Mouse (Mus musculus): ENCODE data around the gene 4930524J08Rik. TPM values are rescaled to one million over a fixed set of nuclear protein-coding genes. Genes with fewer than 3 reads are reported as not detected.

Gene 4930524J08Rik
- polyA plus RNA-seq, 1 experiment from 2014 or later, result 3.1 TPM

DNA sequence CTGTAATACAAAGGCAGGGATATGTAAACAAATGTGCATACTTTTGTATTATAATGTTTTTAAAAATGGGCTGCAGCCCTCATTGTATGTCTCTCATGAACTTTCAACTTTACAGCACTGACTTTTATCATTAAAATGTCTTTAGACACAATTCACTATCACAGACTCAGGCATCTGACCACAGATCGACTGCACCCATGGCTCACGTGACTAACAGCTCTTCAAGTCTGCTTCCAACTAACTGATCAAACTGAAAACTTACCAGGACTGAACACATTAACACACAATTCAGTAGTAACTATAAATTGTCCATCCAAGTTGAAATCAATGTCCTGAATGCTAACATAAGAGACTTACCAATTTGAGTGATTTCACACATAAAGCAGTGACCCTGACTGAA, 18.9 kb upstream of the 4930524J08Rik start:
- no peak overlapping the region for H3K4me3 ChIP-seq (replicated peaks; ENCODE audit: low read length)
- peaks cover 30% of the 10 kb centered on the region for H3K36me3 ChIP-seq (ENCODE audit: control insufficient read depth, insufficient read depth)
- ATAC-seq, result no peak
- no peaks in the 10 kb centered on the region for H3K9me3 ChIP-seq (ENCODE audit: control insufficient read depth, low read length)
- WGBS, result 90% methylated on average over 2 of the region's 2 CpGs
- H3K27me3 ChIP-seq (replicated peaks; ENCODE audit: control insufficient read depth, insufficient read depth, low read length), result no peaks in the 10 kb centered on the region
- H3K4me2 ChIP-seq (ENCODE audit: low read length), result no peak overlapping the region
- no peak overlapping the region for H3K9ac ChIP-seq (replicated peaks; ENCODE audit: low read depth, low read length)
- H3K27ac ChIP-seq (ENCODE audit: low read length), result no peak overlapping the region
- no peaks in the 10 kb centered on the region for H3K4me1 ChIP-seq (replicated peaks; ENCODE audit: control insufficient read depth, insufficient read depth, low read length)

DNA sequence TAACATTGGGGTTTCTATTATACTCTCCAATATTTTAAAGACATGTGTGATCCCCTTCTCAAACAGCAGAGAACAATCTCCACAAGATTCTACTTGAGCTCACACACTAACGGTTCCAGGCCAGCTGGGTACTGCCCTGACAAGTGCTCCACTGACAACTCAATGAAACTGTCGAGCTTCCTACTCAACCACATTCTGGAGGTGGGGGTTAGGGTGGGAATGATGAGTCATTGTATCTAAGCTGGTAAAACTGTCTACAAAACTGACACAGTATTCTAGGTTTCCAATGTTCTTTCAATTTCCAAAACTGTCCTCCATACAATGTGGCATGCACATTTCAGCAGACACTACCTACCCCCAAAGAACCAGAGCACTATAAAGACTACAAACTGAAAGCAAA, 4.9 kb upstream of the 4930524J08Rik start:
- H3K4me3 ChIP-seq (replicated peaks; ENCODE audit: low read length), result no peak overlapping the region
- no peak for ATAC-seq

GRCm38 (mm10) chr5:99975061-99975460, 3.8 kb upstream of the 4930524J08Rik start:
- no peak overlapping the region for H3K4me3 ChIP-seq (replicated peaks; ENCODE audit: low read length)
- H3K4me2 ChIP-seq (ENCODE audit: low read length), result peak overlapping the region; percentile 35
- WGBS, result 36% methylated on average over 4 of the region's 4 CpGs
- no peak overlapping the region for H3K27ac ChIP-seq (ENCODE audit: low read length)
- ATAC-seq, result no peak
- H3K9ac ChIP-seq (replicated peaks; ENCODE audit: low read depth, low read length), result no peak overlapping the region
- H3K4me1 ChIP-seq (replicated peaks; ENCODE audit: control insufficient read depth, insufficient read depth, low read length), result peaks cover 31% of the 10 kb centered on the region
- no peaks in the 10 kb centered on the region for H3K9me3 ChIP-seq (ENCODE audit: control insufficient read depth, low read length)
- no peaks in the 10 kb centered on the region for H3K27me3 ChIP-seq (replicated peaks; ENCODE audit: control insufficient read depth, insufficient read depth, low read length)
- peaks cover 4% of the 10 kb centered on the region; the same call in 1 of the 2 replicates for H3K36me3 ChIP-seq (ENCODE audit: control insufficient read depth, insufficient read depth)

More for the DNA sequence above, 4.9 kb upstream of the 4930524J08Rik start:
- 17% methylated on average over 2 of the region's 2 CpGs for WGBS
- Histone ChIP-seq H3K4me1 (replicated peaks; ENCODE audit: control insufficient read depth, insufficient read depth, low read length) (peaks cover 29% of the 10 kb centered on the region), H3K27me3 (replicated peaks; ENCODE audit: control insufficient read depth, insufficient read depth, low read length) (no peaks in the 10 kb centered on the region), H3K9me3 (ENCODE audit: control insufficient read depth, low read length) (no peaks in the 10 kb centered on the region), H3K36me3 (ENCODE audit: control insufficient read depth, insufficient read depth) (peaks cover 6% of the 10 kb centered on the region; the same call in 1 of the 2 replicates), H3K4me2 (ENCODE audit: low read length) (no peak overlapping the region), H3K27ac (ENCODE audit: low read length) (no peak overlapping the region), H3K9ac (replicated peaks; ENCODE audit: low read depth, low read length) (no peak overlapping the region)

- Histone ChIP-seq H3K4me1 (replicated peaks; ENCODE audit: control insufficient read depth, insufficient read depth, low read length) (peaks cover 31% of the 10 kb centered on the region), H3K9ac (replicated peaks; ENCODE audit: low read depth, low read length) (no peak overlapping the region), H3K27ac (ENCODE audit: low read length) (no peak overlapping the region), H3K36me3 (ENCODE audit: control insufficient read depth, insufficient read depth) (peaks cover 2% of the 10 kb centered on the region; the same call in 1 of the 2 replicates), H3K4me2 (ENCODE audit: low read length) (peak overlapping the region; percentile 56), H3K4me3 (replicated peaks; ENCODE audit: low read length) (peak overlapping the region; percentile 30), H3K27me3 (replicated peaks; ENCODE audit: control insufficient read depth, insufficient read depth, low read length) (no peaks in the 10 kb centered on the region), H3K9me3 (ENCODE audit: control insufficient read depth, low read length) (no peaks in the 10 kb centered on the region)
- WGBS, result 72% methylated on average over 1 of the region's 1 CpGs
- ATAC-seq, result no peak
Measured at GRCm38 (mm10) chr5:99975776-99976175, 3.1 kb upstream of the 4930524J08Rik start.

- Histone ChIP-seq H3K4me1 (replicated peaks; ENCODE audit: control insufficient read depth, insufficient read depth, low read length) (peaks cover 31% of the 10 kb centered on the region), H3K27ac (ENCODE audit: low read length) (no peak overlapping the region), H3K9me3 (ENCODE audit: control insufficient read depth, low read length) (no peaks in the 10 kb centered on the region), H3K36me3 (ENCODE audit: control insufficient read depth, insufficient read depth) (no peaks in the 10 kb centered on the region), H3K27me3 (replicated peaks; ENCODE audit: control insufficient read depth, insufficient read depth, low read length) (no peaks in the 10 kb centered on the region), H3K4me3 (replicated peaks; ENCODE audit: low read length) (peak overlapping the region; percentile 69), H3K4me2 (ENCODE audit: low read length) (peak overlapping the region; percentile 78), H3K9ac (replicated peaks; ENCODE audit: low read depth, low read length) (peak overlapping the region; percentile 15; the same call in 1 of the 2 replicates)
- ATAC-seq, result no peak
- 2% methylated on average over 8 of the region's 8 CpGs for WGBS
Measured at GRCm38 (mm10) chr5:99976334-99976955, 2.4 kb upstream of the 4930524J08Rik start.

DNA sequence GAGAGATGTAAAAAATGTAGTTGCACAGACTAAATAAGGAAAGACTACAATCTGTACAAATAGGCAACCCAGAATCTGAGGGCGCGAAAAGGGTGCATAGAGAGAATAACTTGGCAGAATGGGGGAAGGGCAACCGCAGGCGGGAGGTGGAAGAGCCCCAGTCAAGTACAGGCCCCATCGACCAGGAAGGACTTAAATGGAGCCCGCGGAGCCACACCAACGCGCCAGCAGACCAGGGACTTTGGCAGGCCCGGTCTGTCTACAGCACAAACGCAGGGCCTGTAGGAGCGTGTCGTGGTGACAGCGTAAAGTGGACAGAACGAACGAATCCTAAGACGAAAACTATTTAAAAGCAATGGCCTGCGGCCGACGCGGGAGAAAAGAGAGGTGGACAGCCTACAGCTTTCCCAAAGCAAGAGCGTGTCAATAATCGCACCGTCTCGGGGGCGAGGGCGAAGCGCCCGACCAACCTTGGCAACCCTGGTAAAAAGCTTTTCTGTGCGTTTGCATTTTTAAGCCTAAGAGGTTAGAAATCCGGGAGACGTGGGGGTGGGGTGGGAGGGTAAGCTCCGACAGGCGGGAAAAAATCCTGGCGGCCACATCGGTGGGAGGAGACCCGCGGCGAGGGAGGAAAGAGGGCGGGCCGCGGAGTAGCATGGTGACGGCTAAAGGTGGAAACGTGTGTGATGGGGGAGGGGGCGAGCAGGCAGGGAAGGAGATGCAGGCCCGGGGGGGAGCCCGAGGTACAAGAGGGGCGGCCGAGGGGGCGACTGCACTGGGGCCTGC, 1.2 kb upstream of the 4930524J08Rik start:
- ATAC-seq, result peak; percentile 43
- H3K9ac ChIP-seq (replicated peaks; ENCODE audit: low read depth, low read length), result peak overlapping the region; percentile 96
- WGBS, result under 1% methylated on average over 43 of the region's 50 CpGs
- peak overlapping the region; percentile 78 for H3K4me2 ChIP-seq (ENCODE audit: low read length)
- H3K27me3 ChIP-seq (replicated peaks; ENCODE audit: control insufficient read depth, insufficient read depth, low read length), result no peaks in the 10 kb centered on the region
- H3K4me3 ChIP-seq (replicated peaks; ENCODE audit: low read length), result peak overlapping the region; percentile 69
- H3K36me3 ChIP-seq (ENCODE audit: control insufficient read depth, insufficient read depth), result no peaks in the 10 kb centered on the region
- peaks cover 30% of the 10 kb centered on the region for H3K4me1 ChIP-seq (replicated peaks; ENCODE audit: control insufficient read depth, insufficient read depth, low read length)
- no peaks in the 10 kb centered on the region for H3K9me3 ChIP-seq (ENCODE audit: control insufficient read depth, low read length)
- peak overlapping the region; percentile 99 for H3K27ac ChIP-seq (ENCODE audit: low read length)

DNA sequence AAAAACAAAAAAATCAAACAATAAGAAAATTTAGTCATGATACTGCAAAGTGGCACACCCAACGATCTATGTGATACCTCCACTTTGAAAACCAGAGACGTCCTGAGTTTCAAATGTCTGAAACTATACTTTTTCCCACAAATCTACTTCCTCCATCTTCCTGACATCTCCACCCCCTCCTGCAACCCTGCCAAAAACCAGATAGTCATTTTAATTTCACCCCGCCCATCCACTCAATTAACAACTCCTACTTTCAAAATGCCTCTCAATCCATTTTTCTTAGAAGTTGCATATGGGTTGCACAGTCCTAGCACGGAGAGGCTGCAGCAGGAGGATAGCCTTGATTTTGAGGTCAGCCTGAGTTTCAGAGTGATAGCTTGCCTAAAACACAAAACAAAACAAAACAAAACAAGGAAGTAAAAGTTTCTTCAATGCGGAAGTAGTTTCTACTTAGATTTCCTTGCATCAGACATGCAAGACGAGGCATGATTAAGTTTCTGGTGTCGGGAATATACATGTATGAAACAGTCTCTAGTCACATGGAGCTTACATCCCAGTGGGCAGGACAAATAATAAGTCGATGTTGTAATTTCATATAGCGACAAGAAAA, 4.7 kb downstream of the 4930524J08Rik start:
- no peak for ATAC-seq
- 93% methylated on average over 9 of the region's 9 CpGs for WGBS

DNA sequence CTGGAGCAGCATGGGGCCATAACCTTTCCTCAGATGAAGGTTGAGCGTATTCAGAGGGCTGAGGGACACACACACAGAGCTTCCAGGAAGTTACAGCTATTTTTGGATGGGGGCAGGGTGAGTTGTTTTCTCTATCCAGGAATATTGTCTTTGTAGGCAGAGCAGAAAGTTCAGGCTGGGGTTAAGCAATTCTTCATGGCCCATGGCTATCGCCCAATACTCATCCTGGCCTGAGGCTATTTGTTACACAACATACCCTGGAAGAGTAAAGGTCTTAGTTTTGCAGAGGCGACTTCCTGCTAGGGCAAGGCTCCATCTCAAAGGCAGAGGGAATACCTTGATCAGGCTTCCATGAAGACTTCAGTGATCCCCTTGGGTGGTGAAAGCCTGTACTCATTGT, 15.3 kb downstream of the 4930524J08Rik start:
- WGBS, result 89% methylated on average over 3 of the region's 3 CpGs
- H3K27ac ChIP-seq (ENCODE audit: low read length), result no peak overlapping the region
- no peak overlapping the region for H3K9ac ChIP-seq (replicated peaks; ENCODE audit: low read depth, low read length)
- H3K4me2 ChIP-seq (ENCODE audit: low read length), result no peak overlapping the region
- no peaks in the 10 kb centered on the region for H3K27me3 ChIP-seq (replicated peaks; ENCODE audit: control insufficient read depth, insufficient read depth, low read length)
- no peaks in the 10 kb centered on the region for H3K9me3 ChIP-seq (ENCODE audit: control insufficient read depth, low read length)
- H3K36me3 ChIP-seq (ENCODE audit: control insufficient read depth, insufficient read depth), result no peaks in the 10 kb centered on the region
- no peak for ATAC-seq
- no peak overlapping the region for H3K4me3 ChIP-seq (replicated peaks; ENCODE audit: low read length)
- no peaks in the 10 kb centered on the region for H3K4me1 ChIP-seq (replicated peaks; ENCODE audit: control insufficient read depth, insufficient read depth, low read length)

More for the DNA sequence above, 4.7 kb downstream of the 4930524J08Rik start:
- Histone ChIP-seq H3K27ac (ENCODE audit: low read length) (no peak overlapping the region), H3K36me3 (ENCODE audit: control insufficient read depth, insufficient read depth) (no peaks in the 10 kb centered on the region), H3K4me1 (replicated peaks; ENCODE audit: control insufficient read depth, insufficient read depth, low read length) (peaks cover 4% of the 10 kb centered on the region), H3K9ac (replicated peaks; ENCODE audit: low read depth, low read length) (no peak overlapping the region), H3K27me3 (replicated peaks; ENCODE audit: control insufficient read depth, insufficient read depth, low read length) (no peaks in the 10 kb centered on the region), H3K4me2 (ENCODE audit: low read length) (no peak overlapping the region), H3K4me3 (replicated peaks; ENCODE audit: low read length) (no peak overlapping the region), H3K9me3 (ENCODE audit: control insufficient read depth, low read length) (no peaks in the 10 kb centered on the region)

DNA sequence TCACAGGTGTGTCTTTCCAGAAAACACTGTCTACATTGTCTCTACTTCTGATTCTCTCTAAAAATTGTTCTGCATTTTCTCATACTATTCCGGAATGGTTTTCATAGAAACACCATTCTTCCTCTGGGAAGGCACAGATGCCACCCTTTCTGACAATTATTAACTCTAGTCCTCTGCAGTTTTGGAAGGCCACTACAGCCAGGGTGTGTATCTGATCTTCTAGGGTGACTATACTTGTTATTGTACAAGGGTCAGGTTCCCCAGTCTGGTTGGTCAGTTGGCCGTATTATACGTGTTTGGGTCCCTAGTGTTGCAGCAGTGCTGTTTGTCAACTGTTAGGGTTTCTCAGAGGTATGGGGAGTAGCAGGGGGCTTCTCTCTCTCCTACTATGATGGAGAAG, 15.8 kb downstream of the 4930524J08Rik start:
- Histone ChIP-seq H3K9ac (replicated peaks; ENCODE audit: low read depth, low read length) (no peak overlapping the region), H3K27me3 (replicated peaks; ENCODE audit: control insufficient read depth, insufficient read depth, low read length) (no peaks in the 10 kb centered on the region), H3K4me3 (replicated peaks; ENCODE audit: low read length) (no peak overlapping the region), H3K9me3 (ENCODE audit: control insufficient read depth, low read length) (no peaks in the 10 kb centered on the region), H3K36me3 (ENCODE audit: control insufficient read depth, insufficient read depth) (no peaks in the 10 kb centered on the region), H3K4me2 (ENCODE audit: low read length) (no peak overlapping the region), H3K4me1 (replicated peaks; ENCODE audit: control insufficient read depth, insufficient read depth, low read length) (no peaks in the 10 kb centered on the region), H3K27ac (ENCODE audit: low read length) (no peak overlapping the region)
- WGBS, result 94% methylated on average over 3 of the region's 3 CpGs
- no peak for ATAC-seq

Data from forebrain, embryonic 16.5 days (tissue).